Mouse (Mus musculus) CH12.LX (cell line): ENCODE data around the gene Spata13. TPM values are rescaled to one million over a fixed set of nuclear protein-coding genes. Genes with fewer than 3 reads are reported as not detected.

ENCODE experiments used
- DNase-seq: peaks from one replicate; pipeline ENCODE4 v3.0.0-alpha.2; 2013; ENCODE audit errors: extremely low read depth
- H3K27ac ChIP-seq: 2 replicates; pipeline ENCODE4 v1.5.1; 2012; ENCODE audit warnings: low read depth, mild to moderate bottlenecking, control low read depth, moderate library complexity; ENCODE audit not compliant: insufficient read depth
- H3K27me3 ChIP-seq: replicated peaks from 2 replicates; pipeline ENCODE3; 2012; ENCODE audit warnings: inconsistent platforms
- H3K36me3 ChIP-seq, 2 experiments: replicated peaks in 1 of 2; 2 replicates each; pipeline versions ENCODE3 to v1.6.1; 2012; ENCODE audit warnings: inconsistent platforms in 1 of 2, low read length in 1 of 2, mild to moderate bottlenecking in 1 of 2, mixed read lengths in 1 of 2, moderate library complexity in 1 of 2; ENCODE audit not compliant: control insufficient read depth in 1 of 2, insufficient read depth in 1 of 2
- H3K4me1 ChIP-seq, 2 experiments: 2 replicates each; pipeline ENCODE4 v1.6.1; 2012; ENCODE audit warnings: inconsistent platforms in 1 of 2, moderate library complexity in 1 of 2; ENCODE audit not compliant: insufficient read depth in 2 of 2, control insufficient read depth in 1 of 2
- H3K4me2 ChIP-seq: 2 replicates; pipeline ENCODE4 v1.6.1; 2012; ENCODE audit warnings: low read depth, mild to moderate bottlenecking, control low read depth; ENCODE audit not compliant: poor library complexity, insufficient read depth, severe bottlenecking
- H3K4me3 ChIP-seq, 3 experiments: fragments of 150-350 bp in 1 of 3; sonication (generic) in 1 of 3; replicated peaks in 1 of 3; 2 replicates each; pipeline versions ENCODE3 to v1.5.1; 2011 to 2012; ENCODE audit warnings: low read depth in 2 of 3, low read length in 2 of 3, mild to moderate bottlenecking in 2 of 3, moderate library complexity in 2 of 3, control low read depth in 1 of 3, improper control_type of control experiment in 1 of 3, inconsistent platforms in 1 of 3, mixed read lengths in 1 of 3; ENCODE audit not compliant: poor library complexity in 1 of 3
- H3K79me2 ChIP-seq: replicated peaks from 2 replicates; pipeline ENCODE4 v1.6.1; 2012; ENCODE audit warnings: mild to moderate bottlenecking, moderate library complexity; ENCODE audit not compliant: control insufficient read depth, poor library complexity, insufficient read depth, severe bottlenecking; ENCODE audit errors: extremely low read depth
- H3K9ac ChIP-seq: 2 replicates; pipeline ENCODE4 v1.6.1; 2012; ENCODE audit warnings: low read depth, mild to moderate bottlenecking, control low read depth, moderate library complexity; ENCODE audit not compliant: insufficient read depth
- H3K9me3 ChIP-seq: replicated peaks from 2 replicates; pipeline ENCODE3; 2012; ENCODE audit warnings: low read length, inconsistent platforms, mixed read lengths
- BHLHE40 ChIP-seq: IDR thresholded peaks from 2 replicates; pipeline ENCODE4 v1.6.1; 2011; ENCODE audit warnings: mild to moderate bottlenecking, low read depth, low read length, improper control_type of control experiment
- CHD1 ChIP-seq: IDR thresholded peaks from 2 replicates; pipeline ENCODE4 v1.6.1; 2012; ENCODE audit warnings: low read depth, low read length, improper control_type of control experiment, inconsistent platforms
- CHD2 ChIP-seq: IDR thresholded peaks from 2 replicates; pipeline ENCODE4 v1.6.1; 2011; ENCODE audit warnings: low read length, improper control_type of control experiment
- CTCF ChIP-seq, 2 experiments: IDR thresholded peaks in 1 of 2; conservative IDR thresholded peaks in 1 of 2; 2 replicates each; pipeline ENCODE4 v1.5.1; 2011 to 2012; ENCODE audit warnings: low read depth in 2 of 2, low read length in 2 of 2, improper control_type of control experiment in 1 of 2, inconsistent platforms in 1 of 2, mild to moderate bottlenecking in 1 of 2, moderate library complexity in 1 of 2
- E2F4 ChIP-seq: IDR thresholded peaks from 2 replicates; pipeline ENCODE4 v1.6.1; 2011; ENCODE audit warnings: low read depth, low read length, improper control_type of control experiment; ENCODE audit not compliant: insufficient replicate concordance
- ELF1 ChIP-seq: IDR thresholded peaks from 2 replicates; pipeline ENCODE4 v1.6.1; 2014; ENCODE audit warnings: low read depth, mild to moderate bottlenecking, inconsistent platforms, low read length, improper control_type of control experiment
- EP300 ChIP-seq: IDR thresholded peaks from 2 replicates; pipeline ENCODE4 v1.6.1; 2011; ENCODE audit warnings: low read length, improper control_type of control experiment
- ETS1 ChIP-seq: conservative IDR thresholded peaks from 2 replicates; pipeline ENCODE4 v1.6.1; 2012; ENCODE audit warnings: low read depth, mild to moderate bottlenecking, inconsistent platforms, low read length, improper control_type of control experiment, moderate library complexity
- GABPA ChIP-seq: IDR thresholded peaks from 2 replicates; pipeline ENCODE4 v1.6.1; 2012; ENCODE audit warnings: low read depth, low read length, improper control_type of control experiment, inconsistent platforms; ENCODE audit not compliant: insufficient replicate concordance
- HCFC1 ChIP-seq: IDR thresholded peaks from 2 replicates; pipeline ENCODE4 v1.6.1; 2012; ENCODE audit warnings: low read depth, mild to moderate bottlenecking, inconsistent platforms, low read length, improper control_type of control experiment
- IRF4 ChIP-seq: IDR thresholded peaks from 2 replicates; pipeline ENCODE4 v1.6.1; 2014; ENCODE audit warnings: low read depth, mild to moderate bottlenecking, inconsistent platforms, low read length, improper control_type of control experiment
- JUN ChIP-seq: IDR thresholded peaks from 2 replicates; pipeline ENCODE4 v1.6.1; 2011; ENCODE audit warnings: low read depth, mild to moderate bottlenecking, low read length, improper control_type of control experiment, moderate library complexity; ENCODE audit not compliant: insufficient read depth
- JUND ChIP-seq: conservative IDR thresholded peaks from 2 replicates; pipeline ENCODE4 v1.6.1; 2011; ENCODE audit warnings: low read depth, low read length, improper control_type of control experiment
- KAT2A ChIP-seq: IDR thresholded peaks from 2 replicates; pipeline ENCODE4 v1.6.1; 2012; ENCODE audit warnings: low read length, improper control_type of control experiment, inconsistent platforms; ENCODE audit not compliant: insufficient replicate concordance
- MAFK ChIP-seq: IDR thresholded peaks from 2 replicates; pipeline ENCODE4 v1.6.1; 2011; ENCODE audit warnings: low read length, improper control_type of control experiment; ENCODE audit not compliant: insufficient replicate concordance
- MAX ChIP-seq: IDR thresholded peaks from 2 replicates; pipeline ENCODE4 v1.6.1; 2011; ENCODE audit warnings: low read length, improper control_type of control experiment
- MAZ ChIP-seq: IDR thresholded peaks from 2 replicates; pipeline ENCODE4 v1.6.1; 2012; ENCODE audit warnings: low read depth, mild to moderate bottlenecking, inconsistent platforms, low read length, improper control_type of control experiment, moderate library complexity
- MEF2A ChIP-seq: IDR thresholded peaks from 2 replicates; pipeline ENCODE4 v1.6.1; 2014; ENCODE audit warnings: low read depth, mild to moderate bottlenecking, inconsistent platforms, low read length, improper control_type of control experiment, borderline replicate concordance
- MXI1 ChIP-seq: IDR thresholded peaks from 2 replicates; pipeline ENCODE4 v1.6.1; 2011; ENCODE audit warnings: mild to moderate bottlenecking, low read depth, low read length, improper control_type of control experiment
- MYC ChIP-seq: IDR thresholded peaks from 2 replicates; pipeline ENCODE4 v1.6.1; 2011; ENCODE audit warnings: low read depth, mild to moderate bottlenecking, improper control_type of control experiment, low read length
- NELFE ChIP-seq: IDR thresholded peaks from 2 replicates; pipeline ENCODE4 v1.6.1; 2011; ENCODE audit warnings: low read depth, low read length, improper control_type of control experiment
- NRF1 ChIP-seq: IDR thresholded peaks from 2 replicates; pipeline ENCODE4 v1.6.1; 2014; ENCODE audit warnings: low read depth, mild to moderate bottlenecking, inconsistent platforms, low read length, improper control_type of control experiment, moderate library complexity
- PAX5 ChIP-seq: IDR thresholded peaks from 2 replicates; pipeline ENCODE4 v1.6.1; 2012; ENCODE audit warnings: low read length, inconsistent platforms, mixed read lengths
- POLR2A ChIP-seq: IDR thresholded peaks from 2 replicates; pipeline ENCODE4 v1.6.1; 2011; ENCODE audit warnings: low read depth, mild to moderate bottlenecking, improper control_type of control experiment, low read length
- POLR2AphosphoS2 ChIP-seq: IDR thresholded peaks from 2 replicates; pipeline ENCODE4 v1.6.1; 2011; ENCODE audit warnings: low read depth, low read length, improper control_type of control experiment
- RAD21 ChIP-seq: IDR thresholded peaks from 2 replicates; pipeline ENCODE4 v1.6.1; 2011; ENCODE audit warnings: low read depth, mild to moderate bottlenecking, low read length, improper control_type of control experiment, moderate library complexity
- RCOR1 ChIP-seq: conservative IDR thresholded peaks from 2 replicates; pipeline ENCODE4 v1.6.1; 2012; ENCODE audit warnings: low read depth, mild to moderate bottlenecking, inconsistent platforms, low read length, improper control_type of control experiment
- SIN3A ChIP-seq: IDR thresholded peaks from 2 replicates; pipeline ENCODE4 v1.6.1; 2012; ENCODE audit warnings: low read length, improper control_type of control experiment, inconsistent platforms
- SMC3 ChIP-seq: IDR thresholded peaks from 2 replicates; pipeline ENCODE4 v1.6.1; 2011; ENCODE audit warnings: low read depth, low read length, improper control_type of control experiment
- TBP ChIP-seq: conservative IDR thresholded peaks from 2 replicates; pipeline ENCODE4 v1.6.1; 2011; ENCODE audit warnings: low read depth, low read length, improper control_type of control experiment
- TCF12 ChIP-seq: IDR thresholded peaks from 2 replicates; pipeline ENCODE4 v1.6.1; 2014; ENCODE audit warnings: low read depth, mild to moderate bottlenecking, inconsistent platforms, low read length, improper control_type of control experiment
- UBTF ChIP-seq: IDR thresholded peaks from 2 replicates; pipeline ENCODE4 v1.6.1; 2012; ENCODE audit warnings: low read depth, mild to moderate bottlenecking, inconsistent platforms, low read length, improper control_type of control experiment, moderate library complexity
- USF1 ChIP-seq: IDR thresholded peaks from 2 replicates; pipeline ENCODE4 v1.6.1; 2014; ENCODE audit warnings: low read depth, mild to moderate bottlenecking, inconsistent platforms, low read length, improper control_type of control experiment
- USF2 ChIP-seq: conservative IDR thresholded peaks from 2 replicates; pipeline ENCODE4 v1.6.1; 2011; ENCODE audit warnings: low read depth, low read length, improper control_type of control experiment
- ZC3H11A ChIP-seq: IDR thresholded peaks from 2 replicates; pipeline ENCODE4 v1.6.1; 2012; ENCODE audit warnings: low read depth, mild to moderate bottlenecking, inconsistent platforms, low read length, improper control_type of control experiment
- ZKSCAN1 ChIP-seq: IDR thresholded peaks from 2 replicates; pipeline ENCODE4 v1.6.1; 2012; ENCODE audit warnings: low read depth, inconsistent platforms, low read length, improper control_type of control experiment, borderline replicate concordance
- ZMIZ1 ChIP-seq: IDR thresholded peaks from 2 replicates; pipeline ENCODE4 v1.6.1; 2012; ENCODE audit warnings: low read depth, mild to moderate bottlenecking, inconsistent platforms, low read length, improper control_type of control experiment
- ZNF384 ChIP-seq: IDR thresholded peaks from 2 replicates; pipeline ENCODE4 v1.6.1; 2012; ENCODE audit warnings: low read depth, low read length, improper control_type of control experiment, inconsistent platforms
- dilution Hi-C: fragments of 300-500 bp; cut with MboI; formaldehyde crosslinking; loops from 2 replicates; pipeline ENCODE4 v1.14.3; 2020; ENCODE audit warnings: low sequenced_read_pairs; ENCODE audit not compliant: extremely low pct_unique_long_range_greater_than_20kb, extremely low pct_ligation_motif_present
- in situ Hi-C: fragments of 300-500 bp; cut with MboI; formaldehyde crosslinking; loops from 3 replicates; pipeline ENCODE4 v1.14.3; 2019; ENCODE audit warnings: low sequenced_read_pairs, low pct_ligation_motif_present, low pct_unique_long_range_greater_than_20kb, mixed read lengths
- polyA plus RNA-seq: library from polyadenylated mRNA; unstranded; fragments of >175 nt; gene quantifications from 2 replicates; pipeline ENCODE4 v1.2.1, GENCODE M21; 2012; ENCODE audit warnings: low read depth; ENCODE audit not compliant: insufficient read length
- total RNA-seq, 2 experiments: library from RNA; depleted of rRNA; stranded (reverse); fragments of 300-350 nt in 1 of 2; fragments of >200 nt in 1 of 2; gene quantifications; 2 replicates each; pipeline ENCODE4 v1.2.3; 2012 to 2014

Gene Spata13
- total and polyA plus RNA-seq, 3 experiments: 11.6 to 15.9 (median 13.6) TPM

GRCm38 (mm10) chr14:60784427-60785315, 150.9 kb downstream of the Spata13 start, which contains the start of gene Mipep:
TSS of gene Mipep (plus strand) at chr14:60784573.
- dilution Hi-C loops (no loop called here), in situ Hi-C loops (no loop called here)
- peaks cover 4% of the 10 kb centered on the region for H3K9me3 ChIP-seq
- H3K36me3 ChIP-seq: peaks cover 23 to 37% of the 10 kb centered on the region in 2 experiments
- peak within 1 kb of the TSS; percentile 97 for H3K4me2 ChIP-seq
- peak within 1 kb of the TSS; percentile 82 to 90 (median 86) for H3K4me3 ChIP-seq
- DNase-seq: peak; percentile 93
- H3K27me3 ChIP-seq: no peaks in the 10 kb centered on the region
- peaks cover 12% of the 10 kb centered on the region for H3K79me2 ChIP-seq
- H3K27ac ChIP-seq: peak within 1 kb of the TSS; percentile 77
- H3K9ac ChIP-seq: peak within 1 kb of the TSS; percentile 81
- TF ChIP-seq ZNF384 (no peak), NELFE (peak; percentile 69), EP300 (no peak), BHLHE40 (peak; percentile 43), CTCF (conservative IDR thresholded peaks at IDR 0.05 in 1 of 2, IDR thresholded peaks at IDR 0.05 in 1 of 2; ENCODE audit: low read depth in 2 of 2, low read length in 2 of 2) (peak; percentile 57 to 85), NRF1 (peak; percentile 48), RCOR1 (no peak), IRF4 (peak; percentile 51; the same call in 1 of the 2 replicates), KAT2A (peak; percentile 71; the same call in 1 of the 2 replicates), MAFK (no peak), SIN3A (peak; percentile 98), ETS1 (0 out of 2 replicates have a peak, but pooled peaks have one; percentile 26), PAX5 (no peak), JUND (no peak), MXI1 (peak; percentile 98), ELF1 (peak; percentile 83), TCF12 (peak; percentile 85), ZKSCAN1 (no peak), MAX (peak; percentile 90), HCFC1 (peak; percentile 85), USF2 (no peak), SMC3 (peak; percentile 21; the same call in 1 of the 2 replicates), E2F4 (no peak), GABPA (peak; percentile 89), POLR2AphosphoS2 (no peak), CHD1 (no peak; the same call in 1 of the 2 replicates), MAZ (peak; percentile 82), MEF2A (peak; percentile 80), ZC3H11A (no peak), CHD2 (0 out of 2 replicates have a peak, but pooled peaks have one; percentile 39), JUN (no peak), UBTF (peak; percentile 74; the same call in 1 of the 2 replicates), MYC (peak; percentile 95), POLR2A (peak; percentile 71; the same call in 1 of the 2 replicates), TBP (0 out of 2 replicates have a peak, but pooled peaks have one; percentile 63), USF1 (no peak), ZMIZ1 (no peak), RAD21 (no peak; the same call in 1 of the 2 replicates)
- peaks cover 6 to 41% of the 10 kb centered on the region in 2 experiments; a peak in 3 of 4 replicates for H3K4me1 ChIP-seq
